In genomic region chr4:143238241-143239031, GRCm38 (mm10) we compare ENCODE assay signal across 8 mouse cellular contexts. TPM values are rescaled to one million over a fixed set of nuclear protein-coding genes. Genes with fewer than 3 reads are reported as not detected.
DNase-seq lines count a peak whose midpoint lies in the region; ATAC-seq and TF ChIP-seq lines count a peak whose summit lies in the region.

No protein-coding gene starts in this region.

- no peak for ATAC-seq in embryonic facial prominence, embryonic 12.5 days (ENCODE audit: insufficient number of reproducible peaks, insufficient read depth, low FRiP score, low TSS enrichment)
- no peak for ATAC-seq in hindbrain, postnatal 0 days
- ATAC-seq in limb, embryonic 13.5 days (ENCODE audit: low FRiP score, low read depth), result no peak
- ATAC-seq in midbrain, embryonic 16.5 days, result no peak

- peak; percentile 85 for TF ChIP-seq CTCF in left cerebral cortex, adult 2 months (IDR thresholded peaks at IDR 0.05)
- TF ChIP-seq CTCF in hindbrain, postnatal 0 days (IDR thresholded peaks at IDR 0.05; ENCODE audit: low read depth), result peak; percentile 82

- no peak overlapping the region for H3K27ac ChIP-seq in left cerebral cortex, adult 2 months
- no peak overlapping the region for H3K27ac ChIP-seq in embryonic facial prominence, embryonic 12.5 days
- no peak overlapping the region for H3K27ac ChIP-seq in hindbrain, postnatal 0 days
- no peak overlapping the region for H3K27ac ChIP-seq in limb, embryonic 13.5 days
- H3K27ac ChIP-seq in midbrain, embryonic 16.5 days (ENCODE audit: low read length), result no peak overlapping the region

- no peaks in the 10 kb centered on the region for H3K4me1 ChIP-seq in embryonic facial prominence, embryonic 12.5 days
- H3K4me1 ChIP-seq in hindbrain, postnatal 0 days (ENCODE audit: insufficient read depth, low read length), result no peaks in the 10 kb centered on the region
- no peaks in the 10 kb centered on the region; the same call in 1 of the 2 replicates for H3K4me1 ChIP-seq in limb, embryonic 13.5 days
- no peaks in the 10 kb centered on the region; the same call in 1 of the 2 replicates for H3K4me1 ChIP-seq in midbrain, embryonic 16.5 days (ENCODE audit: control insufficient read depth, insufficient read depth, low read length)

- H3K9me3 ChIP-seq in embryonic facial prominence, embryonic 12.5 days, result peaks cover 4% of the 10 kb centered on the region; the same call in 1 of the 2 replicates
- H3K9me3 ChIP-seq in hindbrain, postnatal 0 days (ENCODE audit: low read length), result no peaks in the 10 kb centered on the region
- 0 out of 2 replicates have a peak, but pooled peaks cover 9% of the 10 kb centered on the region for H3K9me3 ChIP-seq in limb, embryonic 13.5 days
- no peaks in the 10 kb centered on the region for H3K9me3 ChIP-seq in midbrain, embryonic 16.5 days (replicated peaks; ENCODE audit: control insufficient read depth, low read length, poor library complexity, severe bottlenecking)

- H3K4me3 ChIP-seq in left cerebral cortex, adult 2 months, result peak overlapping the region; percentile 18; the same call in 1 of the 2 replicates
- no peak overlapping the region for H3K4me3 ChIP-seq in embryonic facial prominence, embryonic 12.5 days
- H3K4me3 ChIP-seq in hindbrain, postnatal 0 days (ENCODE audit: low read length), result no peak overlapping the region
- H3K4me3 ChIP-seq in limb, embryonic 13.5 days, result no peak overlapping the region
- H3K4me3 ChIP-seq in midbrain, embryonic 16.5 days (ENCODE audit: low read depth, low read length), result no peak overlapping the region

- intact Hi-C loops in left cerebral cortex, adult 2 months (cut with DNase I), result loop anchor here (1.0 to 2.0 kb wide), 2 partner anchors 126 to 211 kb away; no protein-coding TSS in a partner anchor

- 21% methylated on average over 23 of the region's 23 CpGs for WGBS in embryonic facial prominence, embryonic 12.5 days
- WGBS in hindbrain, postnatal 0 days, result 25% methylated on average over 23 of the region's 23 CpGs
- 18% methylated on average over 23 of the region's 23 CpGs for WGBS in limb, embryonic 13.5 days
- 26% methylated on average over 23 of the region's 23 CpGs for WGBS in midbrain, embryonic 16.5 days

- H3K27me3 ChIP-seq in embryonic facial prominence, embryonic 12.5 days, result no peaks in the 10 kb centered on the region
- no peaks in the 10 kb centered on the region for H3K27me3 ChIP-seq in hindbrain, postnatal 0 days (ENCODE audit: insufficient read depth, low read length)
- H3K27me3 ChIP-seq in limb, embryonic 13.5 days, result no peaks in the 10 kb centered on the region
- no peaks in the 10 kb centered on the region for H3K27me3 ChIP-seq in midbrain, embryonic 16.5 days (ENCODE audit: control insufficient read depth, insufficient read depth, low read depth, low read length)

- no peak overlapping the region for H3K9ac ChIP-seq in embryonic facial prominence, embryonic 12.5 days
- H3K9ac ChIP-seq in hindbrain, postnatal 0 days (replicated peaks; ENCODE audit: low read length), result no peak overlapping the region
- no peak overlapping the region for H3K9ac ChIP-seq in limb, embryonic 13.5 days
- H3K9ac ChIP-seq in midbrain, embryonic 16.5 days (ENCODE audit: low read depth, low read length), result no peak overlapping the region

- no peaks in the 10 kb centered on the region for H3K36me3 ChIP-seq in embryonic facial prominence, embryonic 12.5 days
- H3K36me3 ChIP-seq in hindbrain, postnatal 0 days (ENCODE audit: insufficient read depth, low read length), result no peaks in the 10 kb centered on the region
- H3K36me3 ChIP-seq in limb, embryonic 13.5 days, result no peaks in the 10 kb centered on the region
- no peaks in the 10 kb centered on the region for H3K36me3 ChIP-seq in midbrain, embryonic 16.5 days (ENCODE audit: control insufficient read depth, insufficient read depth, low read length)

- H3K4me2 ChIP-seq in embryonic facial prominence, embryonic 12.5 days (replicated peaks), result 0 out of 2 replicates have a peak overlapping the region, but pooled peaks have one; percentile 7
- peak overlapping the region; percentile 38 for H3K4me2 ChIP-seq in hindbrain, postnatal 0 days (ENCODE audit: low read depth, low read length)
- H3K4me2 ChIP-seq in limb, embryonic 13.5 days (replicated peaks), result peak overlapping the region; percentile 41
- H3K4me2 ChIP-seq in midbrain, embryonic 16.5 days (ENCODE audit: low read length), result peak overlapping the region; percentile 27

- DNase-seq in left cerebral cortex, adult 2 months (ENCODE audit: extremely low spot score in 1 of 2, low spot score in 2 of 2), result peak; percentile 33 to 52
- DNase-seq in left cerebral cortex, adult 11 months (ENCODE audit: low spot score), result no peak
- peak; percentile 24 for DNase-seq in adrenal gland, adult 2 months
- DNase-seq in hindbrain, postnatal 0 days (ENCODE audit: low spot score), result peak; percentile 56
- DNase-seq in thymus, postnatal 0 days (ENCODE audit: low spot score), result peak; percentile 44

RNA-seq across cellular contexts. Expression of gene Prdm2, which starts 25.6 kb away (rescaled TPM):
- total RNA-seq in left cerebral cortex, adult 2 months (2021), result 10 to 100 TPM; 43.3 to 49.2 TPM
- total RNA-seq in adrenal gland, adult 2 months (2021), result 10 to 100 TPM; 22.3 to 38.7 TPM
- 5.6 and 9.4 TPM in 2 replicates for polyA plus RNA-seq in adrenal gland, adult 2 months (2012; rRNA removed)
- polyA plus RNA-seq in embryonic facial prominence, embryonic 12.5 days (2016; fragmentation: Nextera tagmentation; extraction: Ambion mirVana), result 15.9 and 16.6 TPM in 2 replicates
- total RNA-seq in hindbrain, postnatal 0 days (2014; rRNA removed), result 16.6 and 23.8 TPM in 2 replicates
- 10.3 and 11.0 TPM in 2 replicates for polyA plus RNA-seq in hindbrain, postnatal 0 days (2015; fragmentation: Nextera tagmentation; extraction: Ambion mirVana)
- 17.4 and 18.0 TPM in 2 replicates for polyA plus RNA-seq in limb, embryonic 13.5 days (2015; fragmentation: Nextera tagmentation; extraction: Ambion mirVana)
- polyA plus RNA-seq in midbrain, embryonic 16.5 days (2015; fragmentation: Nextera tagmentation; extraction: Ambion mirVana), result 13.4 and 16.0 TPM in 2 replicates
- polyA plus RNA-seq in thymus, postnatal 0 days (2015; fragmentation: Nextera tagmentation; extraction: Ambion mirVana), result 8.9 and 9.6 TPM in 2 replicates
